Mouse (Mus musculus) C2C12 (cell line): ENCODE data around the gene Kmt2e.

Source experiments
- CEBPB ChIP-seq: IDR thresholded peaks from one replicate; pipeline ENCODE4 v1.6.1; 2011; ENCODE audit warnings: low read depth, mild to moderate bottlenecking, control low read depth, moderate library complexity
- CTCF ChIP-seq: IDR thresholded peaks from one replicate; pipeline ENCODE4 v1.5.1; 2011; ENCODE audit not compliant: control insufficient read depth, insufficient read depth, insufficient read length
- MYOG ChIP-seq: IDR thresholded peaks from one replicate; pipeline ENCODE4 v1.6.1; 2011; ENCODE audit not compliant: control insufficient read depth, insufficient read length; ENCODE audit errors: extremely low read depth

GRCm38 (mm10) chr5:23416286-23416643, 18.0 kb upstream of the Kmt2e start:
- no peak for TF ChIP-seq CTCF
- TF ChIP-seq MYOG: no peak
- TF ChIP-seq CEBPB: no peak
